Mouse (Mus musculus) heart, embryonic 12.5 days (tissue): ENCODE results near the gene Acin1. TPM values are rescaled to one million over a fixed set of nuclear protein-coding genes. Genes with fewer than 3 reads are reported as not detected.

Source experiments
- ATAC-seq: fragments of 200-750 bp; cut with Nextera tagmentation; 2 replicates; pipeline ENCODE4 v1.8.0; 2017; ENCODE audit warnings: moderate TSS enrichment, moderate library complexity; ENCODE audit not compliant: insufficient number of reproducible peaks, low FRiP score
- H3K27ac ChIP-seq: fragments of 300-500 bp; sonication (generic); 2 replicates; pipeline ENCODE4 v1.5.1; 2016; ENCODE audit warnings: mild to moderate bottlenecking, moderate library complexity; ENCODE audit not compliant: poor library complexity, severe bottlenecking
- H3K27me3 ChIP-seq: fragments of 300-500 bp; sonication (generic); replicated peaks from 2 replicates; pipeline ENCODE4 v1.6.1; 2016; ENCODE audit warnings: mild to moderate bottlenecking, moderate library complexity
- H3K36me3 ChIP-seq: fragments of 300-500 bp; sonication (generic); 2 replicates; pipeline ENCODE4 v1.6.1; 2016; ENCODE audit warnings: mild to moderate bottlenecking, moderate library complexity
- H3K4me1 ChIP-seq: fragments of 300-500 bp; sonication (generic); replicated peaks from 2 replicates; pipeline ENCODE4 v1.6.1; 2016; ENCODE audit warnings: mild to moderate bottlenecking
- H3K4me2 ChIP-seq: fragments of 300-500 bp; sonication (generic); 2 replicates; pipeline ENCODE4 v1.6.1; 2016; ENCODE audit warnings: mild to moderate bottlenecking, moderate library complexity
- H3K4me3 ChIP-seq: fragments of 300-500 bp; sonication (generic); 2 replicates; pipeline ENCODE4 v1.5.1; 2016; ENCODE audit warnings: mild to moderate bottlenecking
- H3K9ac ChIP-seq: fragments of 300-500 bp; sonication (generic); 2 replicates; pipeline ENCODE4 v1.6.1; 2016; ENCODE audit warnings: mild to moderate bottlenecking, moderate library complexity
- H3K9me3 ChIP-seq: fragments of 300-500 bp; sonication (generic); replicated peaks from 2 replicates; pipeline ENCODE4 v1.6.1; 2016; ENCODE audit warnings: mild to moderate bottlenecking, moderate library complexity
- WGBS: fragments of 180-500 bp; shearing (Covaris S2); methylation state at CpG from one replicate; pipeline ENCODE4 v1.1.7; 2016; 5-methylcytosine and 5-hydroxymethylcytosine counted together
- polyA plus RNA-seq: library from polyadenylated mRNA; unstranded; fragments of >200 nt; fragmentation: Nextera tagmentation; extraction: Ambion mirVana; gene quantifications from 2 replicates; pipeline ENCODE4 v1.2.1, GENCODE M21; 2016

Acin1 gene
- polyA plus RNA-seq, 1 experiment from 2014 or later: 85.1 TPM

DNA sequence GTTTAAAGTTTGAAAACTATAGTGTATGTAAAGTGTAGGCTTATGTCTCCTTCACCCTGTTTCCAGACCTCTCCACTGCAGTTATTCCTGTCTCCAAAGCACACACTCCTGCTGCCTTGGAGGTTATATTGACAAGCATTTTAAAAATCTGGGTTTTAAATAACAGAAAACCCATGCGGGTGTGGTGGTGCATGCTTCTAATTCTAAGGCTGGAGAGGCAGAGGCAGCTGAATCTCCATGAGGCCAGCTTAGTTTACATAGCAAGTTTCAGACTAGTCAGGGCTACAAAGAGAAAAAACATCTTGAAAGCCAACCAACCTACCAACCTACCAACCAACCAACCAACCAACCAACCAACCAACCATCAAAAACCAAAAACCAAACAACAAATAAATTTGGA is 28.7 kb upstream of the Acin1 start:
- WGBS: 51% methylated on average over 1 of the region's 1 CpGs
- H3K27ac ChIP-seq: no peak overlapping the region
- no peaks in the 10 kb centered on the region for H3K9me3 ChIP-seq
- no peak overlapping the region for H3K4me3 ChIP-seq
- H3K4me2 ChIP-seq: peak overlapping the region; percentile 68
- H3K36me3 ChIP-seq: no peaks in the 10 kb centered on the region
- H3K9ac ChIP-seq: no peak overlapping the region
- ATAC-seq: no peak
- H3K27me3 ChIP-seq: peaks cover 10% of the 10 kb centered on the region; the same call in 1 of the 2 replicates
- H3K4me1 ChIP-seq: peaks cover 10% of the 10 kb centered on the region

DNA sequence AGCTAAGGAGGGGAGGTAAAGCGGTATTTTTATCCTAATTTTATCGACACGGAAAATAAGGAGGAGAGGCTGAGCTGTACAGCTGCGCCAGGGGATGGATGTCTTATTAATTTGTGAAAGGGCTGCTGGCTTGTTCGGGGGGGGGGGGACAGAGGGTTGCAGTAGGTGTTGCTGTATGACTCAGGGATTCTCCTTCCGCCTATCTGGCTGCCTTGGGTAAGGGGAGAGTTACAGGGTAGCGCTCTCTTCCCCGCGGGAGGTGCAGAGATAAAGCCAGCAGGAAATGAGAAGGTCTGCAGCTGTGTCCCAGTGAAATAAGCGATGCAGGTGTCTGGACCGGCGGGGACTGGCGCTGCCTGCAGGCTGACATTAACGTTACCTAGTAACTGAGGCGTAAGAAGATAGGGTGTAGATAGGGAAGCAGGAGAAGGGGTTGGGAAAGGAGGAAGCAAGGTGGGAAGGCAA is 27.9 kb upstream of the Acin1 start:
- ATAC-seq: peak; percentile 22; the same call in 1 of the 2 replicates
- Histone ChIP-seq H3K9ac (peak overlapping the region; percentile 3; the same call in 1 of the 2 replicates), H3K36me3 (no peaks in the 10 kb centered on the region), H3K4me3 (peak overlapping the region; percentile 32), H3K27me3 (peaks cover 16% of the 10 kb centered on the region; the same call in 1 of the 2 replicates), H3K4me1 (peaks cover 10% of the 10 kb centered on the region), H3K4me2 (peak overlapping the region; percentile 68), H3K9me3 (no peaks in the 10 kb centered on the region), H3K27ac (no peak overlapping the region)
- 3% methylated on average over 15 of the region's 15 CpGs for WGBS

DNA sequence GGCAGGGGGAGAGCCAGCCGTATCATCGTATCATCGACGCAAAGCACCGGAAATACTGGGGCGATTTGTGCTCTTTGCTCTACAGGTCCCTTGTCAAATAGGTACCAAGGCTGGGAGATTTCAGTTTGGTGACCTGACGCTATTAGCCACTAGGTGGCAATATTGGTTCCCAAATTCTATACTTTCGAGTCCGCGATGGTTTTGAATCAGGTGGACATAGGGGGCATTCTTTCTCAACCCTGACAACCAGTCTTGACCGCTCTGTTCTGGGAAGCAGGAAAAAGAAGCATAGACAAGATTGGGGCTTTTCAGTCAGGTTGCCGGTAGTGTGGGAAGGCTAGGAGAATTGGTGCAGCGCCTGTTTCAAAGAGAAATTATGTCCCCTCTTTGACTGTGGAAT is 27.4 kb upstream of the Acin1 start:
- ATAC-seq: 0 out of 2 replicates have a peak, but pooled peaks have one; percentile 26
- peak overlapping the region; percentile 3; the same call in 1 of the 2 replicates for H3K9ac ChIP-seq
- WGBS: 1% methylated on average over 13 of the region's 13 CpGs

DNA sequence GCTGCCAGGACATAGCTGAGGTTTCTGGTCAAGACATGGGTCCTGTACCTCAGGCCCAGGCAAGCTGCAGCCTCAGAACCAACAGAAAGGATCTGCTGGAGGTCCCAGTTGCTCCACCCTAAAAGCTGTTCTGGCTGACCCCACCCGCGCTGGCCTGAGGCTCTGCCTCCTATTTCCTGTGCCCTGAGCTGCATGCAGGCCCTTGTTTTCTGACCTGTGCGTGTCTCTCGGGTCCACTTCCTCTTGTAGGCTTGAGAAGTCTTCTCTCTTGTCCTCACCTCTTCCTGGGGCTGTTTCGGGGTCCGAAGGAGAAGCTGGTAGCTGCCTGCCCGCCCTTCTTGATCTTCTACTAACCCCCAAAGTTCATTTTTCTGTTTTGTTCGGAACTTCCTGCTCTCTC is 26.1 kb upstream of the Acin1 start:
- Histone ChIP-seq H3K27me3 (peaks cover 18% of the 10 kb centered on the region), H3K9me3 (no peaks in the 10 kb centered on the region), H3K4me1 (peaks cover 15% of the 10 kb centered on the region), H3K4me3 (no peak overlapping the region), H3K27ac (no peak overlapping the region), H3K36me3 (no peaks in the 10 kb centered on the region), H3K4me2 (no peak overlapping the region), H3K9ac (no peak overlapping the region)
- no peak for ATAC-seq
- 57% methylated on average over 8 of the region's 8 CpGs for WGBS

More for the DNA sequence above, 27.4 kb upstream of the Acin1 start:
- H3K9me3 ChIP-seq: no peaks in the 10 kb centered on the region
- H3K36me3 ChIP-seq: no peaks in the 10 kb centered on the region
- peaks cover 11% of the 10 kb centered on the region for H3K4me1 ChIP-seq
- no peak overlapping the region for H3K27ac ChIP-seq
- peak overlapping the region; percentile 68 for H3K4me2 ChIP-seq
- H3K27me3 ChIP-seq: peaks cover 16% of the 10 kb centered on the region; the same call in 1 of the 2 replicates
- H3K4me3 ChIP-seq: peak overlapping the region; percentile 32

DNA sequence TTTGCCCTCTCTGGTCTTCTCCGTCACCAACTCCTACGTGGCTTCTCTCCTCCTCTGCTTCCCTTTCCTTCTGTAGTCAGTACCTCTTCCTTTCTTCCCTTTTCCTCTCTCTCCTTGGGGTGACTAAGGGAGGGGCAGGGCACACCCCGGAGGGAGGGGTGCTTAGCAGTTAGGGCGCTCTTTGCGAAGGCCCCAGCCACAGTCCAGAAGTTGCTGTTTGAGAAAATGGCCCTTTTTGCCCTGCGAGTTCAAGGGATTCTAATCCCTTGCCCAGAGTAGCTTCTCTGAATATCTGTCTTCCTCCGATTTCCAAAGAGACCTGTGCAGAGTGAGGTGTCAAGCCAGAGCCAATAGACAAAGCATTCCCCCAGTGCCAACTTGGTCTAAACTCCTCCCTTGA is 25.3 kb upstream of the Acin1 start, which contains the start of gene Cebpe:
Gene Cebpe, minus strand, starts transcription at position 101 of the 400 bp plus-strand sequence.
- Histone ChIP-seq H3K4me1 (peaks cover 22% of the 10 kb centered on the region), H3K9ac (no peak within 1 kb of the TSS), H3K36me3 (no peaks in the 10 kb centered on the region), H3K27ac (no peak within 1 kb of the TSS), H3K4me2 (no peak within 1 kb of the TSS), H3K4me3 (no peak within 1 kb of the TSS), H3K9me3 (no peaks in the 10 kb centered on the region), H3K27me3 (peaks cover 20% of the 10 kb centered on the region)
- WGBS: 87% methylated on average over 7 of the region's 7 CpGs
- ATAC-seq: no peak

DNA sequence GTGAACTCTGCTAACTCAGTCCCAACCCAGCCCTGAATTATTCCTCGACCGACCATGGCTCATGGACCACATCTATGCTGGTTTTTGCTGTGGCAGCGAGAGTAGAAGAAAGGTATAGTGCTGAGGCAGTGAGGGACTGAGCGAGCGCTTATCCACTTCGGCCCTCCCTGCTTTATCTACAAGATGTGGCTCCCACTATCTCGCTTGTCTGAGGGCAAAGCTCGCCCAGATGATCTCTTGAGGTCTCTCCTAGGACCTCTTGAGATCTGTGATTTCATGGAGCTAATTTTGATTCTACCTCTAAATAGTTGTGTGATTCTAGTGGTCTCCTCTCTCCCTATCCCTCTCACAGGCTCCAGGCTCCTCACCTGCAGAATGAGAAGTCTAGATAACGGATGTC is 22.3 kb upstream of the Acin1 start:
- Histone ChIP-seq H3K4me1 (peaks cover 34% of the 10 kb centered on the region), H3K36me3 (no peaks in the 10 kb centered on the region), H3K9ac (no peak overlapping the region), H3K4me2 (no peak overlapping the region), H3K27ac (no peak overlapping the region), H3K4me3 (no peak overlapping the region), H3K9me3 (no peaks in the 10 kb centered on the region), H3K27me3 (peaks cover 20% of the 10 kb centered on the region)
- no peak for ATAC-seq
- WGBS: 50% methylated on average over 9 of the region's 9 CpGs

DNA sequence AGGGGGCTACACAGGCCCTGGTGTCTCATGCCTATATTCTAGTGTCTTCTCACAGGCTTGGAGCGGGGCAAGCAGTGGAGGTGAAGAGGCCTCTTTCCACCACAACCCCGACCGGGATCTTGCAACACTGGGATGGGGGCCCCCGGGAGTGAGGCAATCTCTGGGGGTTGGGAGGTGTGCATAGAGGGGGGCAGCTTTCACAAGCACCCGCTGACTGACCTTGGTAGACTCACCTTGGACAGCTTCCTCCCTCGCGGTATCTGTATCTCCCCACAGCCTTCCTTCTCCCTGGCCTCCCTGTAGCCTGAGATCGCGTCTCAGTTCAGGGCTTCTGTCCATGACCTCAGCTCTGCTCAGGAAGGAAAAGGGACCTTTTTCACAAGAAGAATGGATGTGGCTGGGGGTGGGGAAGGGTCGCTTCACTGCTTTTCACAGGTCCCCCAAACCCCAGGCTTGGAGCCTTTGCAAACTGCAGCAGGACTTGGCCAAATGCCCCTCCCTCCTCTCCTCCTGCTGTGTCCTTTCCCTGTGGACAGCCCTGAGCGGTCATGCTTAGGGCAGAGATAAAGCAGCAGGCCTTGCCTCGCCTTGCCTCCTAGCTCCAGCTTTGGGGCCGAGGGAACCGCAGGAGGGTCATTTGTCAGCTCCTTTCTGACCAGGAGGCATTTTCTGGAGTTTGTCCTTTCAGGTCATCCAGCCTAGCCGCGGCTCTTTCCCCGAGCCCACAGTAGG is 20.0 kb upstream of the Acin1 start:
- peak; percentile 33; the same call in 1 of the 2 replicates for ATAC-seq
- H3K4me3 ChIP-seq: no peak overlapping the region
- H3K9me3 ChIP-seq: no peaks in the 10 kb centered on the region
- 17% methylated on average over 15 of the region's 17 CpGs for WGBS
- peak overlapping the region; percentile 68 for H3K27ac ChIP-seq
- H3K36me3 ChIP-seq: no peaks in the 10 kb centered on the region
- peaks cover 24% of the 10 kb centered on the region for H3K27me3 ChIP-seq
- peak overlapping the region; percentile 28 for H3K4me2 ChIP-seq
- H3K9ac ChIP-seq: peak overlapping the region; percentile 33; the same call in 1 of the 2 replicates
- H3K4me1 ChIP-seq: peaks cover 29% of the 10 kb centered on the region

GRCm38 (mm10) chr14:54705844-54706243 is 19.1 kb upstream of the Acin1 start:
- H3K4me1 ChIP-seq: peaks cover 30% of the 10 kb centered on the region
- no peak overlapping the region for H3K9ac ChIP-seq
- ATAC-seq: peak; percentile 90
- H3K36me3 ChIP-seq: no peaks in the 10 kb centered on the region
- peak overlapping the region; percentile 68; the same call in 1 of the 2 replicates for H3K27ac ChIP-seq
- H3K27me3 ChIP-seq: peaks cover 17% of the 10 kb centered on the region
- no peak overlapping the region for H3K4me3 ChIP-seq
- no peaks in the 10 kb centered on the region for H3K9me3 ChIP-seq
- H3K4me2 ChIP-seq: no peak overlapping the region; the same call in 1 of the 2 replicates
- 14% methylated on average over 5 of the region's 5 CpGs for WGBS

DNA sequence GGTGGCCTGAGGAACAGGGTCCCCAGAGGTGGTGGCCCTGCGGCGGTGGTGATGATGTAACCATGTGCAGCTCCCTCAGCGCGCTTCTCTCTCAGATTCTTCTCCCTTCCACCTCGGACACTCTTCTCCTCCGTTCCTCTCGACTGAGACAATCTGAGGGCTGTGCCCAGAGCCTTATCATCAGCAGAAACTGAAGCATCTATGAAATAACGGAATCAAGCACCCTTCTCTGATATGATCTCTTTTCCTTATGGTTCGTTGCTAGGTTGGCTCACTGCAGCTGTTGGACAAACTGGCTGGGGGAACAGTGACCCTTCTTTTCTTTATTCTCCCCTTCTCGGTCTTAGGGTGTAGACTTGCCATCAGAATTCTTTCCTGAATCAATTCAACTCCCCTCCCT is 16.5 kb upstream of the Acin1 start:
- no peaks in the 10 kb centered on the region for H3K9me3 ChIP-seq
- H3K9ac ChIP-seq: no peak overlapping the region
- H3K4me2 ChIP-seq: no peak overlapping the region
- no peak overlapping the region for H3K27ac ChIP-seq
- H3K36me3 ChIP-seq: no peaks in the 10 kb centered on the region
- H3K27me3 ChIP-seq: peaks cover 8% of the 10 kb centered on the region
- no peak overlapping the region for H3K4me3 ChIP-seq
- ATAC-seq: no peak
- WGBS: 58% methylated on average over 10 of the region's 10 CpGs
- peaks cover 35% of the 10 kb centered on the region for H3K4me1 ChIP-seq

DNA sequence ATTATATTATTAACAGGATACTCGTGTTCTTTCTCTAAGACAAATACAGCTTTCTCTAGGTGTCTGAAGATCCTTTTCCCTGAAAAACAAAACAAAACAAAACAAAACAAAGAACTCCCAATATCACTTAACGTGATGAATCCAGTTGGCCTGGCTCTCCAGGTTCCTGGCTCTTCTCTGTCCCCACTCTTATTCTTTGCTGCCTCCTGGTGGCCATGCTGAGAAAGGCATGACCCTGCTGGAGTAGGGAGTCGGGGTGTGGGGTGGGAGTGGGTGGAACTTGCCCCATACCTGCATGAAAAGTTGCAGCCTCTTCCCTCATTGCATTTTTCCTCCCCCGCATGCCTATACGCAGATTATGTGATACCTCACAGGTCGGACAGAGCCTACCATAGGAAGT is 14.6 kb upstream of the Acin1 start:
- Histone ChIP-seq H3K4me2 (peak overlapping the region; percentile 43), H3K27me3 (0 out of 2 replicates have a peak, but pooled peaks cover 5% of the 10 kb centered on the region), H3K36me3 (no peaks in the 10 kb centered on the region), H3K9me3 (no peaks in the 10 kb centered on the region), H3K4me1 (peaks cover 20% of the 10 kb centered on the region), H3K4me3 (no peak overlapping the region), H3K27ac (no peak overlapping the region), H3K9ac (no peak overlapping the region)
- 6% methylated on average over 6 of the region's 6 CpGs for WGBS
- no peak for ATAC-seq

DNA sequence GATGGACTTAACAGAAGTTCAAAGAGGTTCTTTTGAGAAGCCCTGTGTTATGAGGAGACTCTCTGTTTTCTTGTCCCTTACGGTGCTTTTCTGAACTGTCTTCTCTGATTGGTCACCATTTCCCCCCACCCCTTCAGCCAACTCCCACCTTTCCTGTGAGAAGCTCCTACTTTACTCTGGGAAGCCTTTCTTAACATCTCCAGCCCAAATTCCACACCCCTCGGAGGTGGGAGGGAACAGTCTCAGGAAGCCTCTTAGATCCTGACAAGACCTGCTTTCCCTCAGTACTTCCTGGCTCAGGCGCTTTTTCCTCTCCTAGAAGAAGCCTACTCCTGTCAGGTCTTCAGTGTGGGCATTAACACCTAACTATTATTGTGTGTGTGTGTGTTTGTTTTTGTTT is 12.9 kb upstream of the Acin1 start:
- 46% methylated on average over 3 of the region's 3 CpGs for WGBS
- no peaks in the 10 kb centered on the region for H3K36me3 ChIP-seq
- H3K27ac ChIP-seq: no peak overlapping the region
- H3K4me3 ChIP-seq: no peak overlapping the region
- H3K9me3 ChIP-seq: no peaks in the 10 kb centered on the region
- H3K27me3 ChIP-seq: 0 out of 2 replicates have a peak, but pooled peaks cover 9% of the 10 kb centered on the region
- no peak for ATAC-seq
- H3K4me1 ChIP-seq: peaks cover 11% of the 10 kb centered on the region; the same call in 1 of the 2 replicates
- no peak overlapping the region for H3K4me2 ChIP-seq
- no peak overlapping the region for H3K9ac ChIP-seq
